Mouse (Mus musculus) MEL-GATA-1-ER (cell line): ENCODE measurements around the gene Gm21244.
"Not testable (repeated sequence)": the region's sequence is repeated elsewhere in the genome, so short reads cannot be mapped to it uniquely, and the experiment has no call there.

Source experiments
- DNase-seq: peaks from one replicate; pipeline ENCODE4 v3.0.0-alpha.2; 2012; ENCODE audit warnings: low read depth; ENCODE audit errors: extremely low read depth

Gm21244 gene

GRCm38 (mm10) chrY:7169193-7169592 lies at the start of gene Gm21244:
Gene Gm21244, minus strand, starts transcription at chrY:7169293.
- not testable (repeated sequence) for DNase-seq
